Mouse (Mus musculus) liver, embryonic 14.5 days (tissue): ENCODE measurements at regions not wholly inside any gene's neighbourhood (a gene's known extent, or its start where the extent isn't known, plus 50 kb on each side); places are given as distances from the start of the nearest gene placed in this dataset.

ENCODE experiments used
- CTCF ChIP-seq: IDR thresholded peaks from 2 replicates; pipeline ENCODE4 v1.5.1; 2016; ENCODE audit warnings: antibody characterized with exemption, low read depth, control low read depth
- EP300 ChIP-seq: IDR thresholded peaks from 2 replicates; pipeline ENCODE4 v1.6.1; 2016; ENCODE audit warnings: antibody characterized with exemption, low read depth

DNA sequence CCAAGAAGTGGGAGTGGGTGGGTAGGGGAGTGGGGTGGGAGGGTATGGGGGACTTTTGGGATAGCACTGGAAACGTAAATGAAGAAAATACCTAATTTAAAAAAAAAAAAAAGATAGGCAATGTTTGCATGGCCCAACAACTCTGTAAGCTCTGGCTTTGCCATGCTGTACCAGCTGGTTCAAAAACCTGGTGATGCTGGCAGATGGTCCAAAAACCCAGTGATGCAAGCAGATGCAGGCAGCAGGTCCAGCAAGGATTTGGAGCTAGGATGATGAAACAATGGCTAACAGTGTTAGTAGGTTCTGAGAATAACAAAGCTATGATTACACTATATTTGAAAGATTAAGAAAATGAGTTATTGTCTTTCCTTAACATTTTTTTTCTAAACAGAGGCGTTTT lies 466.6 kb upstream of the B3galt2 start:
- TF ChIP-seq CTCF (no peak), EP300 (no peak)
